Comparison of ENCODE assay signal across 9 mouse cellular contexts in genomic region chr1:66115330-66115729, GRCm38 (mm10). TPM values are rescaled to one million over a fixed set of nuclear protein-coding genes. Genes with fewer than 3 reads are reported as not detected.
A peak's percentile ranks its signal among the peaks of the same experiment; 100 is the strongest.
DNase-seq lines count a peak whose midpoint lies in the region; ATAC-seq and TF ChIP-seq lines count a peak whose summit lies in the region.
"Had no signal": no experiment of that assay in that cellular context is flagged by ENCODE, and none has a peak within 500 bp of the region (broad histone marks: within the 10 kb centered on the region; RNA-seq: fewer than 3 reads in every experiment).

No protein-coding gene starts in this region.

- H3K4me2 ChIP-seq in midbrain, embryonic 16.5 days (ENCODE audit: low read length), result no peak overlapping the region
- H3K4me2 ChIP-seq: heart, embryonic 15.5 days had no signal

- peak; percentile 8 for DNase-seq in heart, postnatal 4 days
- DNase-seq in heart, adult 9 months (ENCODE audit: low spot score in 2 of 2), result no peak
- peak; percentile 89 for DNase-seq in 3T3-L1 (ENCODE audit: low read depth, low spot score)
- peak; percentile 49 to 76 for DNase-seq in cerebellum, adult 2 months
- no peak for DNase-seq in urinary bladder, postnatal 10 days (ENCODE audit: low spot score)
- no peak for DNase-seq in gastrocnemius, postnatal 4 days (ENCODE audit: low spot score in 2 of 2)

- no peak for TF ChIP-seq POLR2A in cerebellum, adult 2 months (IDR thresholded peaks at IDR 0.05; ENCODE audit: borderline replicate concordance, insufficient read depth, low read length)

- no peaks in the 10 kb centered on the region for H3K27me3 ChIP-seq in cerebellum, adult 2 months (ENCODE audit: control insufficient read depth, insufficient read depth, low read length)
- H3K27me3 ChIP-seq in midbrain, embryonic 16.5 days (ENCODE audit: control insufficient read depth, insufficient read depth, low read depth, low read length), result no peaks in the 10 kb centered on the region
- H3K27me3 ChIP-seq: heart, embryonic 15.5 days had no signal

- no peak for TF ChIP-seq CTCF in cerebellum, adult 2 months (IDR thresholded peaks at IDR 0.05; ENCODE audit: borderline replicate concordance, insufficient read depth, low read depth, low read length)

- H3K27ac ChIP-seq in cerebellum, adult 2 months (ENCODE audit: insufficient read depth, low read length), result no peak overlapping the region
- H3K27ac ChIP-seq in midbrain, embryonic 16.5 days (ENCODE audit: low read length), result no peak overlapping the region
- H3K27ac ChIP-seq: heart, embryonic 15.5 days had no signal

- peak; percentile 51 to 73; a peak in 3 of 4 replicates for ATAC-seq in hematopoietic stem cell, adult 5-6 weeks (replicated peaks in 1 of 2; ENCODE audit: insufficient read depth in 1 of 2, low FRiP score in 2 of 2, low TSS enrichment in 1 of 2, low read depth in 1 of 2, poor library complexity in 2 of 2, severe bottlenecking in 2 of 2)
- no peak for ATAC-seq in midbrain, embryonic 16.5 days

- H3K36me3 ChIP-seq in midbrain, embryonic 16.5 days (ENCODE audit: control insufficient read depth, insufficient read depth, low read length), result no peaks in the 10 kb centered on the region
- H3K36me3 ChIP-seq: heart, embryonic 15.5 days had no signal

- H3K9me3 ChIP-seq in midbrain, embryonic 16.5 days (replicated peaks; ENCODE audit: control insufficient read depth, low read length, poor library complexity, severe bottlenecking), result no peaks in the 10 kb centered on the region; the same call in 1 of the 2 replicates
- H3K9me3 ChIP-seq: heart, embryonic 15.5 days had no signal

- H3K4me3 ChIP-seq in cerebellum, adult 2 months (replicated peaks; ENCODE audit: insufficient read depth, low read depth, low read length), result no peak overlapping the region
- H3K4me3 ChIP-seq in midbrain, embryonic 16.5 days (ENCODE audit: low read depth, low read length), result no peak overlapping the region
- H3K4me3 ChIP-seq: heart, embryonic 15.5 days had no signal

- 25% methylated on average over 3 of the region's 3 CpGs for WGBS in cerebellum, adult 2 months
- 36% methylated on average over 3 of the region's 3 CpGs for WGBS in midbrain, embryonic 16.5 days

- H3K9ac ChIP-seq in midbrain, embryonic 16.5 days (ENCODE audit: low read depth, low read length), result no peak overlapping the region
- H3K9ac ChIP-seq: heart, embryonic 15.5 days had no signal

- H3K4me1 ChIP-seq in cerebellum, adult 2 months (ENCODE audit: control insufficient read depth, insufficient read depth, low read length), result no peaks in the 10 kb centered on the region
- no peaks in the 10 kb centered on the region for H3K4me1 ChIP-seq in midbrain, embryonic 16.5 days (ENCODE audit: control insufficient read depth, insufficient read depth, low read length)
- H3K4me1 ChIP-seq: heart, embryonic 15.5 days had no signal

RNA-seq across cellular contexts. Expression of gene Map2, which starts 59.7 kb away (rescaled TPM):
- total RNA-seq in heart, postnatal 4 days (2021), result 1 to 10 TPM; 4.7 to 5.6 TPM
- polyA plus RNA-seq in cerebellum, adult 2 months (2012; rRNA removed), result 259 TPM in 2 replicates
- 1.0 and 3.9 TPM in 2 replicates for total RNA-seq in hematopoietic stem cell, adult 5-6 weeks (2017)
- 10 to 100 TPM; 14.5 to 16.8 TPM for total RNA-seq in gastrocnemius, postnatal 4 days (2021)
- polyA plus RNA-seq in midbrain, embryonic 16.5 days (2015; fragmentation: Nextera tagmentation; extraction: Ambion mirVana), result 430 and 474 TPM in 2 replicates

Comparison
In these comparisons a context has a peak if more than half of its experiments do, and no peak if none do; other contexts are left out.
1. DNase-seq: peak in heart, postnatal 4 days (single experiment), 3T3-L1 (single experiment) and cerebellum, adult 2 months (2 of 2); none in heart, adult 9 months (0 of 2), urinary bladder, postnatal 10 days (single experiment) and gastrocnemius, postnatal 4 days (0 of 2).